Mouse (Mus musculus) bone marrow macrophage, adult 2 months (primary cell): ENCODE results near the gene Gm42517. TPM values are rescaled to one million over a fixed set of nuclear protein-coding genes. Genes with fewer than 3 reads are reported as not detected.
A peak's percentile ranks its signal among the peaks of the same experiment; 100 is the strongest.

Source experiments
- H3K27ac ChIP-seq: 2 replicates; pipeline ENCODE4 v1.5.1; 2012; ENCODE audit warnings: low read depth, low read length; ENCODE audit not compliant: insufficient read depth
- H3K4me1 ChIP-seq: 2 replicates; pipeline ENCODE4 v1.6.1; 2012; ENCODE audit warnings: low read length; ENCODE audit not compliant: control insufficient read depth, insufficient read depth
- H3K4me3 ChIP-seq: 2 replicates; pipeline ENCODE4 v1.5.1; 2012; ENCODE audit warnings: mild to moderate bottlenecking, low read length, moderate library complexity; ENCODE audit not compliant: insufficient read depth
- CTCF ChIP-seq: IDR thresholded peaks from 2 replicates; pipeline ENCODE4 v1.5.1; 2012; ENCODE audit warnings: low read depth, mild to moderate bottlenecking, low read length, moderate library complexity
- POLR2A ChIP-seq: IDR thresholded peaks from 2 replicates; pipeline ENCODE4 v1.6.1; 2012; ENCODE audit warnings: mild to moderate bottlenecking, low read depth, low read length, borderline replicate concordance
- polyA plus RNA-seq: library from polyadenylated mRNA; stranded (reverse); fragments of >200 nt; gene quantifications from 2 replicates; pipeline ENCODE4 v1.2.4, GENCODE M21; 2012; ENCODE audit not compliant: missing spikeins, insufficient read depth, insufficient read length

Gm42517 gene
- polyA plus RNA-seq: not detected in 2 replicates

DNA sequence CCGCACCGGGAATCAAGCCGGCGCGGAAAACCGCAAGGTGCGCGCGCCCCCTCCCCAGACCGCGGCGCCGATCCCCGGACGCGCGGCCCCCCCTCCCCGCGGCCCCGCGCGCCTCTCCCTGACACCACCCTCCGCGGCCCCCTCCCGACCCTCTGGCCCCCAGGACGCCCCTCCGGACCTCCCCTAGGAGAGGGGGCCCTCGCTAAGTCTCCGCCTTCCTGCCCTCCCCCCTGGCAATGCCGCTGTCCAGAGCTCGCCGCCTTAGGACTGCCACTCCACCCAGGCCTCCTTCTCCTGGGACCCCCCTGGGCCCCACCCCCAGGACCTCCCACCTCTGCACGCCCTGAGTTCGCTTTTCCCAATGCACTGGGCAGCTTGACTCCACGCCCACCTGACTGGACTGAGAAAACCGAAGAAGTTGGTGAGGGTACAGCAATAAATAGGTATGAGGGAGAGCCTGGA, at the start of gene Gm42517:
TSS of gene Gm42517 (minus strand) at position 52 of the 462 bp plus-strand sequence.
- H3K4me1 ChIP-seq: 0 out of 2 replicates have a peak, but pooled peaks cover 2% of the 10 kb centered on the region
- H3K4me3 ChIP-seq: peak within 1 kb of the TSS; percentile 63
- no peak for TF ChIP-seq CTCF
- TF ChIP-seq POLR2A: no peak
- H3K27ac ChIP-seq: no peak within 1 kb of the TSS

GRCm38 (mm10) chr5:108414711-108415110, 47.0 kb upstream of the Gm42517 start:
- no peak for TF ChIP-seq POLR2A
- TF ChIP-seq CTCF: no peak
- Histone ChIP-seq H3K4me1 (peaks cover 22% of the 10 kb centered on the region), H3K4me3 (no peak overlapping the region), H3K27ac (peak overlapping the region; percentile 54)

- Histone ChIP-seq H3K27ac (peak overlapping the region; percentile 97), H3K4me1 (peaks cover 20% of the 10 kb centered on the region), H3K4me3 (no peak overlapping the region)
- TF ChIP-seq CTCF (no peak), POLR2A (no peak)
Measured at GRCm38 (mm10) chr5:108406977-108407376, 39.3 kb upstream of the Gm42517 start.

DNA sequence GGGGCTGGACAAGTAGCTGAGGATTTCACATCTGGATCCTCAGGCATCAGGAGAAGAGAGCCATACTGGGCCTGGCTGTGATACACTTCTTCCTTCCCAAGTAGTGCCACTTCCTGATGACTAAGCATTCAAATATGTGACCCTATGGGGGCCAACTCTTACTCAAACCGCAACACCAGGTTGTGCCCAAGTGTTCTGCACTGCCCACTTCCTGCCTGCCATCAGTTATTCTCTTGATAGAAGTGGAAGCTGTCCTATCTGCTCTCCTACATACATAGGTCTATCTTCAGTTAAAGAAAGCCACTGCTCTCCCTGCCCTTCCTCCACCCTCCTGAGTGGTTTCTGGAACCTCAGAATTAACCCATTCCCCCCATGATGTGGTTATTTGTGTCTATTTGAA, 37.7 kb upstream of the Gm42517 start:
- TF ChIP-seq POLR2A (no peak), CTCF (no peak)
- Histone ChIP-seq H3K27ac (peak overlapping the region; percentile 97), H3K4me3 (no peak overlapping the region), H3K4me1 (peaks cover 18% of the 10 kb centered on the region)

DNA sequence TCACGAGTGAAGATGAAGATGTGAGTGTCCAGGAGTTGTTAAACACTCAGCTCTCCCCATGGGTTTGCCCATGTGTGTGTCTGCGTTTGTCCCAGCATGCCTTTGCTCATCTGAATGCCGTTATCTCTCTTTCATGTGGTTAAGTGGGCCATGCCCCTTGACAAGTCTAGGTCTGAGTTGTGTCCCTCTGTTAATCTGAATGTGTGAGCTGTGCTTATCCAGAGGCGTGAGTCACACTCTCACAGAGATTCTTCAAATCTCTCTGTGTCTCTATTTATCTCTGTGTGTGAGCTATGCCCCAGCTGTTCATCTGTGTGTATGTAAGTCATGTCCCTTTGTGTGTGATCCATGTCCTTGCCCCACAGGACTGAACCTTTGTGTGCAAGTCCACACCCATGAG, 35.7 kb upstream of the Gm42517 start:
- Histone ChIP-seq H3K27ac (no peak overlapping the region), H3K4me1 (peaks cover 24% of the 10 kb centered on the region), H3K4me3 (no peak overlapping the region)
- no peak for TF ChIP-seq POLR2A
- TF ChIP-seq CTCF: no peak

GRCm38 (mm10) chr5:108389744-108390143, 22.0 kb upstream of the Gm42517 start:
- no peak overlapping the region for H3K27ac ChIP-seq
- TF ChIP-seq CTCF: no peak
- TF ChIP-seq POLR2A: no peak
- no peak overlapping the region for H3K4me3 ChIP-seq
- H3K4me1 ChIP-seq: peaks cover 22% of the 10 kb centered on the region

- Histone ChIP-seq H3K4me3 (no peak within 1 kb of the TSS), H3K4me1 (peaks cover 15% of the 10 kb centered on the region), H3K27ac (no peak within 1 kb of the TSS)
- no peak for TF ChIP-seq POLR2A
- no peak for TF ChIP-seq CTCF
Measured at GRCm38 (mm10) chr5:108388201-108388600, 20.5 kb upstream of the Gm42517 start, which contains the start of gene Pde6b. Gene Pde6b, plus strand, starts transcription at chr5:108388391.

- no peak overlapping the region for H3K27ac ChIP-seq
- no peak for TF ChIP-seq POLR2A
- no peak for TF ChIP-seq CTCF
- H3K4me1 ChIP-seq: peaks cover 11% of the 10 kb centered on the region
- no peak overlapping the region for H3K4me3 ChIP-seq
Measured at GRCm38 (mm10) chr5:108386449-108386848, 18.7 kb upstream of the Gm42517 start.

DNA sequence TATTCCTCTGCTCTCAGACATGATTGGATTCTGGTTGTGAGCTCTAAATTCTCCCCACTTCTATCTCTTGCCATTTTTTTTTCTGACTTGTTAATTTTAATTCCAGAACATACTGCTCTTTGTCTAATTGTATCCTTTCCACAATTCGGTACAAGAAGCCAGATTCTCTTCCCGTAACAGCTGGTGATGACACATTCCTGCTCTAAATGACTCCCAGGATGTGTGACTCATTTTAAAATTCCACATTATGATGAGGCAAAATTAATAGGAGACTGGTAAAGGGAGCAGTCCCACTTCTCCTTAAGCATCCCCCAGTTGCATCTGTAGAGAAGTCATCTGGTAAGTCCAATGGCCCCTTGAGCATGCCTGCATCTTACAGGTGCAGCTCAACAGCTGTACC, 17.9 kb upstream of the Gm42517 start:
- H3K4me1 ChIP-seq: peaks cover 7% of the 10 kb centered on the region
- H3K4me3 ChIP-seq: no peak overlapping the region
- no peak for TF ChIP-seq CTCF
- no peak for TF ChIP-seq POLR2A
- H3K27ac ChIP-seq: no peak overlapping the region

DNA sequence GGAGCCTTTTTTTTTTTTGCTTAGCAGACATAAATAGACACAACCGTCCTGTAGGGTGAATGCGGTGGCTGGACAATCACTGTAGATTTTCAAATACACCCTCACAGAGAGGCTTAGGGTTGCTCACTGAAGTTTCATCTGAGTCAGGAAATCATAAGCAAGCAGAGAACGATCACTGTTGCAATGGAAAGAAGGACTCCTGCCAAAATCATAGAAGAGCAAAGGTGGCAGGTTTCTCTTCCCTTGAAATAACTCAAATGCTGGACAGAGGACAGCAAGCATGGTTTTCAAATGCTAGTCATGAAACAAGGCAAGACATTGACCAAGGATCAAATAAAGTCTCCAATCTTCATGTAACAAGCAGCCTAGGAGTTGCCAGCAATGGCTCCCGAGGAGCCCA, 10.6 kb upstream of the Gm42517 start:
- Histone ChIP-seq H3K4me1 (peaks cover 21% of the 10 kb centered on the region), H3K4me3 (no peak overlapping the region), H3K27ac (no peak overlapping the region)
- TF ChIP-seq CTCF: no peak
- no peak for TF ChIP-seq POLR2A
